Mouse (Mus musculus) frontal cortex, postnatal 36 days (tissue): ENCODE data around the gene Bcl11b.

Experiments used
- DNase-seq, 2 experiments: peaks; one replicate each; pipeline ENCODE4 v3.0.0; 2022; ENCODE audit warnings: low spot score in 2 of 2

The Bcl11b gene

DNA sequence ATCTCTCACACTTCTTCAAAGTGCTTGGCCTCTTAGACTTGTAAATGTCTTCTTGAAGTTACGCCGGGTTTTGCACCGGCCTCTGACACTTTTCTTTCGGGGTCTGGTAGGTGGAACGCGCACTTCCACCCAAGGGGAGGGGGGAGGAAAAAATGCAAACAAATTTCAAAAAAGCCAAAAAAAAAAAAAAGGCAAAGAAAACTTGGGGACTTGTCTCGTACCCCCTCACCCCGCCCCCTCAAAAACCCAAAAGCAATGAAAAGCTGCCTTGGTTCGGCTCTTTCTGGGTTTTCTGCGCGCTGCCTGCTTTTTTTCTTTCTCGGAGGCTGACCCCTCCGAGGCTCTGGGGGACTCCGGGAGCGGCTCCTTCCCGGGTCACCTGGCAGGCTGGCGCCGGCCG lies at the start of gene Bcl11b:
Gene Bcl11b, minus strand, starts transcription at position 120 of the 400 bp plus-strand sequence.
- no peak for DNase-seq

DNA sequence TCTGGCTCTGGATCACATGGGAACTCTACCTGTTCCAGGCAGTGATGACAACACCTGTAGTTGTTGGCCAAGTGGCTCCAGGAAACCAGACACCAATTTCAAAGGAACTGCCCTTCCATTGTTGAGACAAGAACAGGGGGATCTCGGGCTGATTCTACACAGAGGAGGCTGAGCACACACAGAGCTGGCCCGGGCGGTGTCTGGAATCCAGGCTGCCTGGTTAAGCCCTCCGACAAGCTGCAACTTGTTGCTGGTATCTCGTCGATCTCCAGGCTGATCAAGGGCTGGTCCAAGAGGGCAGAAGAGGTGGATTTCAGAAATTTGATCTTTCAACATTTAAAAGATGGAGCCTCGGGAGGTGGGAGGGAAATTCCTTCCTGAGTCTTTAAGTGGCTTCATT lies 47.6 kb upstream of the Bcl11b start:
- DNase-seq, result no peak

DNA sequence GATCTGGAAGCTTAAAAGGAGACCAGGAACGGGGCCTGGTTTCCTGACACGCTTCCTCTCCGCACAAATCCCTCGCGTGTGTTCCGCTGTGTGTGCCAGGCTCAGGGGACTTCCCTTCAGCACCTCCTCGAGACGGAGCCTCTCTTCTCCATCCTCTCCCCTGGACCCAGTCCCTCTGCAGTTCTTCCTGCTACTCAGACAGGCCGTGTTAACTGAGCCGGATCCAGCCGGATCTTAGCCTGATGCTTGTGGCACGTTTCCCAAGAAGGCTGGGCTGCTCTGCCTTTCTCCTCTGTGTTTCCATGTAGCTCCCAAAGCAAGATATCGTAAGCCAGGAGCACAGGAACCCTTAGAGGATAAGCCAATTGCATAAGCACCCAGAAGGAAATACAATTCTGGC lies 46.2 kb upstream of the Bcl11b start:
- peak; percentile 23 to 25 for DNase-seq

- DNase-seq, result no peak
Measured at GRCm38 (mm10) chr12:108042239-108042571, 38.8 kb upstream of the Bcl11b start.

DNA sequence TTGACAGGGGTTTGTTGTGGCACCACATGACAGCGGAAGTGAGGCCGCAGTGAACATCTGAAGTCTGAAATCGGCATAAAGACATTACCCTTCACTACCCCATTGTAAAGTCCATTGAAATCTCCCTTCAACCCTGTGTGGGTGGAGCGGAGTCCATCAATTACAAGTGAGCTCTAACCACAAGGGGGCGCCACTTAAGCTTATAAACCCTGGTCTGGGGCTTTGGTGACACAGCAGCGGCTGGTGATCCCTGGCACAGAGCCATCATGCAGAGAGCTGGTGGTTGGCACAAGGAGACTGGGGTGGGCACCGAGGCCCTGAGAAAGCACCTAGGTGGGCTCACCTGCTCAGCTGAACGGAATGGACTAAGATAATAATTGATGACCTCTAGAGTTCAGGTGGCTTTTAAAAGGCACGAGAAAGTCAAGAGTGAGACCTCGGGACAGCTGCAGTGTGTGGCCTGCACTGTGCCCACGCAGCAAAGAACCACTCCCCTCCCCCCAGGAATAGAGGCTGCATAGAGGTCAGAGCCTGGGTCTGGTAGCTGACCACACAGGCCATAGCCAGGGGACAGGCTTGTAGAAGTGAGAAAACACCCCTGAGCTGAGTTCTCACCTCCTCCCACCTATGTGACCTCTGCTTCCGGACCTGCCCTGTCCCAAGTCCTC lies 38.3 kb upstream of the Bcl11b start:
- DNase-seq, result peak; percentile 49 to 59

DNA sequence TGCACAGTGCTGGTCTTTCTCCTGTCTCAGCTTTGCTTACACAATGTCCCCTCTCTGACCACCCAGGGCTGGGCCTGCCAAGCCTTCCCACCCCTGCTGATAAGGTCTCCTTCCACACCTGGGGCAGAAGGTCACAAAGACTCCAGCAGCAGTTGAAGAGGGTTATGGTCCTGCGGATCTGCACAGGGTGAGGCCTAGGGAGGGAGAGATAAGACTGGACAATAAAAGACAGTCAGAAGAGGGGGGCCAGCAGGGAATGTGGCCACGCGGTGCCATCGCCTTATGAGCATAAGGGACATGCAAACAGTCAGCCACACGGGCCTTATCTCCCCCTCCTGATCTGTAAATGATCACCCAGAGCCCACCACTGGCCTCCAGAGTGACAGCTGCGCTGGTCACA lies 34.0 kb upstream of the Bcl11b start:
- DNase-seq, result no peak

DNA sequence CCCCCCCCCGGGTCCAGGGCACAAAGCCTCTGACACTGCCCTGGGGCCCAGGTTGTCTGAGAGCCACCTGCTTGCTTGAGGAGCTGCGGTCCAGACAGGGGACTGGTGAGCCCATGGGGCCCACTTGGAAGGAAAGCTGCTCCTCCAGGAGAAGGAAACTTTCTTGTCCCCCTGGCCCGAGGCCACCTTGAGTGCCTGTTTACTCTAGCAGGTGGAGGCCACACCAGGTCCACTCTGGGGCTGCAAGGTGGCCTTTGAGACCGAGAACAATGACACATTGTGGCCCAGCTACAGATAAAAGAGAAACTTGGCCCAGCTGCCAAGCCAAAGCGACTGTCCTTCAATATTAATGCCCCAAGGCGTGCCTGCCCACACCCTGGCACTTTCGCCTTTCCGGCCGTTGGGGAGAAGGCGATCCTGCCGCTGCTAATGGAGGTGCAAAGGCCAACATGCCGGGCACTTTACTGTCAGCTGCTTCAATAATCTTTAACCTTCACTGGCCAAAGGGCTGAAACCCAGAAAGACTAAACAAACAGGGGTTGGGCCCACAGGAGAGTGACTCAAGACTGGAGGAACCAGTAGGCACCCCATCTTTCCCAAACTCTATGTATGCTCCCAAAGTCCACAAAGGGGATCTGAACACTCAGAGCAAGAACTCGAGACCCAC lies 32.1 kb upstream of the Bcl11b start:
- no peak for DNase-seq

- no peak for DNase-seq
Measured at GRCm38 (mm10) chr12:108022835-108023615, 19.6 kb upstream of the Bcl11b start.

DNA sequence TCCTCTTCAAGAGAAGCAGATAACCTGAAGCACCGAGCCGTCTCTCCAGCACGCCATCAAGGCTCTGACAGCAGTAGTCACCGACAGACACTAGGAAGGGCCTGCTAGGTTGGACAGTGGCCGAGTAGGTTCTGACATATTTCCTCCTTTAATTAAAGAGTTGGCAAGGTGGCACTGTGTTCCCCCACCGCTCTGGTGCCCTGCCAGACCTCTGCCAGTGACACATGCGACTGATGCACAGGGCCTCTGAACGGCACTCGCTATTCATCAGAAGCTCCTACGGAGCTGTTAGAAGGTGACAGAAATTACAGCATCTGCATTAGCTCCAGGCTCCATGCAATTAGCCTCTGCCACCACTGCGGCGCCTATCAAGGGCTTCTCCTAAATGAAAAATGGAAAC lies 8.6 kb upstream of the Bcl11b start:
- DNase-seq, result no peak

DNA sequence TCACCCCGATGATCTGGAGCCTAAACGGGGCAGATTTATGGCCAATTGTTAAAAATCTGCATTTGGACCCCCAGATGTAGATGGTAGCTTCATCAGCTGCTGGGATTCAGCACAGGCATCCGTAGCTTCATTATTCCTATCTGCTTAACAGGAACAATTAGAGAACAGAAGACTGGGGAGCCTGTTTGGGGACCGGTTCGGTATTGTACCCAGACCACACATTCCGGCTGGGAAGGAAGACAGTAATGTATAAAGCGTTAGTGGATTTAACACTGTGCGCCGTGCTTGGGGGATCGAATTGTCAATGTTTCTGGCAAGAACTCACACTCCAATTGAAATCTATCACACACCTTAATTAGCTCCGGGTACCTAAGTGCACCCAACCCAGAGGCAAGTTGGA lies 6.9 kb upstream of the Bcl11b start:
- peak in 1 of 2 experiments; percentile 6 for DNase-seq

- peak in 1 of 2 experiments; percentile 29 for DNase-seq
Measured at GRCm38 (mm10) chr12:108009156-108009555, 5.8 kb upstream of the Bcl11b start.

DNA sequence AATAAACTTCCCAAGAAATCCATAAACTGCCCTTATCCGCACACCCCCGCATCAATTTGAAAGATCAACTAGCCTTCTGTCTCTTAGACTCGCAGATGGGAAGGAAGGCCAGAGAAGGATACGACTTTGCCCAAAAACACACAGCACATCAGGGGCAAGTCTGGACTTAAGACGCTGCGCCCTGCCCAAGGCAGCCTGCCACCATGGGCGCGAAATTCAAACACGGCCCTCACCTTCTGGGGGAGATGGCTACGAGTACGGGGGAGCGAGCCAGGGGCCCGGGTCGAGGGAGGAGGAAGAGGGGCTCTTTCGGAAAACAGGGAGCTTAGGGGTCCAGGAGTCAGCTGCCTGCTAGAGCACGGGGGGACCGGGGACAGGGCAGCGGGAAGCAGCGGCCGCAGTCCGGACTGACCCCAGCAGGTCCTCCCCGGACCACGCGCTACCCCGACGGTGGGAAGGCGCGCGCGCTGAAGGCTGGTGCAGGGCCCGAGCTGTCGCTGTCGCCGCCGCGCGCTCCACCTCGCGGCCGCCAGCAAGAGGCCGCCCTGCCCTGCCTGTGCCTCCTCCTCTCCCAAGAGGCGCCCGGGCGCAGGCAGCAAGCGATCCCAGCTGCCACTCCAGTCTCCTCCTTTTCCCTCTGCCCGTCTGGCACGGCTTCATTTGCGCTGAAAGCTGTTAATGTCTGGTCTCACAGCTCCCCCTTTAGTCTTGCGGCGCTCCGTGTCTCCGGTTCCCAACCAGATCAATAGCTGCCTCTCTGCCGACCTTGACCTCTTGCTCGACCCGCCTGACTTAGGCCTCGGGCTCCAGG lies 2.6 kb upstream of the Bcl11b start:
- DNase-seq, result peak; percentile 71

DNA sequence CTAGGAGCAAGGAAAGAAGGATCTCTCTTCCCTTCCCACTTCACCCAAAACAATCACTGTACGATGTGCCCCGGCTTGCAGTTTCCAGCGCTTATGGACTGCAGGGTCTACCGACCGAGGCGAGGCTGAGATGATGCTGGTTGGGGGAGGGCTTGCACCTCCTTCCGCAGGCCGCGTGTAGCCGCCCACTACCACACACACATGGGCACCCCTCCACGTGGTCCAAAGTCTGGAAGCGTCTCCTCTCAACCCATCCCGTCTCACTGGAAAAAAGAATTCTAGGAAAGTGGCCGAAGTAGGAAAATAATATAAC lies 2.0 kb upstream of the Bcl11b start:
- DNase-seq, result no peak

GRCm38 (mm10) chr12:108004701-108005487 lies 1.5 kb upstream of the Bcl11b start:
- DNase-seq, result no peak

GRCm38 (mm10) chr12:108003928-108004327 lies 526 bp upstream of the Bcl11b start:
- DNase-seq, result peak; percentile 76 to 84

DNA sequence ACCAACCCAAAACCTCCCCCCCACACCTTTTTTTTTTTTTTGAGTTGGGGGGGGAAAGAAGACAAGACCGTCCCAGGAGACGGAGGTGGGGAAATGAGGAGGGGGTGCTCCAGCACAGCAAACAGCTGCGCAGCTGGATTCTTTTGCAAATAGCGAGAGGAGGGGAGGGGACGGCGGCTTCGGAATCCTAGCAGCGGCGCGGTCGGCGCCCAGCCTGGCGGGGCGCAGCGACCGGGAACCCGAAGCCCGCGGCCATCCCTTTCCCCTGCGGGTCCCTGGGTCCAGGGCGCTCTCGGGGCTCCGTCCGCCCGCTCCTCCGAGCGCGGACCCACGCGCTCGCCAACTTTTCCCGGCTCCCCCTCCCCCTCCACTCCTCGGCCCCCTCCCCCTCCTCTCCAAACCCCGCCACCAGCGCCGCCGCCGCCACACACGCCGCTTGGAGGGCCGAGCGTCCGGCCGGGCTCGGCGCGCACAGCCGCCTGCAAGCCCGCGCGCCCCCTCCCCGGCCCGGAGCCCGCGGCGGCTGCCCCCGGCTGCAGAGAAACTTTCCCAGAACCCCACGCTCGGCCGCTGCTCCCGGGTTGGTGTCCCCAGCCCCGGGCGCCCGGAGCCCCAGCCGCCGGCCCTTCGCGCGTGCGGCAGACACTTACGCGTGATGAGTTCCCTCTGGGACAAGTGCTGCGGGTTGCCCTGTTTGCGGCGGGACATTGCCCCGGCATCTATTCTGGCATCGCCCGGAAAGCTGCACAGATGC lies 789 bp downstream of the Bcl11b start:
- no peak for DNase-seq

DNA sequence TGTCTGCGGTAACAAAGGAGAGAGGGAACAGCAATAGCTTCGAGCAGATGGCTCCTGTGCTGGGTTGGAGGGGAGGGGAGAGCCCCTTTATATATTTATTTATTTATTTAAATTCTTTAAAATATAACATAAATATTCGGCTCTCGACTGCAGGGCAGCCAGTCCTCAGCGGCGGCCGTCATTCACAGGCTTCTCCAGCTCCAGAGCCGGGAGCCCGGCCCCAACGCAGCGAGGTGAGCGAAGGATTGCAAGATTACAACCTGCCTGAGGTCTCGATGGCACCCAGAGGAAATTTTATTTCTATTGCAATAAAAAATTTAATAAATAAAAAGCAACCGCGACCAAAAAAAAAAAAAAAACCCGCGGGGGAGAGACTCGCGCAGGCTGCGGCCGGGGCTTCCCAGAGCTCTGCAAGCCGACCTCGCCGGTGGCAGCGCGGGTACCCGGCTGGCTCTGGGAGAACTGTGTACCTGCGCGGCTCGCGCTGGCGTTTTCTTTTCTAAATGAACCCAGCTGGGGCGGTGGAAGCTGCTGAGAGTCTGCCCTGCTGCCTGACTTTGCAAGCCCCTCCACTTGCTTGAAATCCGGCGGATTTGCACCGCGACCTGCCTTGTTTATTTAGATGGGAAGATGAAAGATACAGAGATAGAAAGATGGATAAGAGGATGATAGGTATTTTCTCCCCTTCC lies 1.6 kb downstream of the Bcl11b start:
- no peak for DNase-seq

DNA sequence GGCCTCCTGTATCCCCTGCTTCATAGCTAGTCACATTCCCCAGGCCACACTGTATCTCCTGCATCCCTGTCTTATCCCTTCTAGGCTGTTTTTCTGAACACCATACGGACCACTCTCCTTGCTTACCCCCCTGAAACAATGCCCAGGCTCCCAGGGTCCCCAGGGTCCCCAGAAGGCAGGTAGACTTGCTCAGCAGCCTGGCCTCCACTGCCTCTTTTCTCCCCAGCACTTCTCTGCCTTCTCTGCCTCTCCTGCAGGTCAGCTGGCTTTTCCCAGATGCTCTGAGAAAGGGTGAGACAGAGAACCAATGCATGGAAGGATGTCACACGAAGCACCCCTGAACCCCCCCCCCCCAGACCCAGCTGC lies 2.7 kb downstream of the Bcl11b start:
- no peak for DNase-seq

DNA sequence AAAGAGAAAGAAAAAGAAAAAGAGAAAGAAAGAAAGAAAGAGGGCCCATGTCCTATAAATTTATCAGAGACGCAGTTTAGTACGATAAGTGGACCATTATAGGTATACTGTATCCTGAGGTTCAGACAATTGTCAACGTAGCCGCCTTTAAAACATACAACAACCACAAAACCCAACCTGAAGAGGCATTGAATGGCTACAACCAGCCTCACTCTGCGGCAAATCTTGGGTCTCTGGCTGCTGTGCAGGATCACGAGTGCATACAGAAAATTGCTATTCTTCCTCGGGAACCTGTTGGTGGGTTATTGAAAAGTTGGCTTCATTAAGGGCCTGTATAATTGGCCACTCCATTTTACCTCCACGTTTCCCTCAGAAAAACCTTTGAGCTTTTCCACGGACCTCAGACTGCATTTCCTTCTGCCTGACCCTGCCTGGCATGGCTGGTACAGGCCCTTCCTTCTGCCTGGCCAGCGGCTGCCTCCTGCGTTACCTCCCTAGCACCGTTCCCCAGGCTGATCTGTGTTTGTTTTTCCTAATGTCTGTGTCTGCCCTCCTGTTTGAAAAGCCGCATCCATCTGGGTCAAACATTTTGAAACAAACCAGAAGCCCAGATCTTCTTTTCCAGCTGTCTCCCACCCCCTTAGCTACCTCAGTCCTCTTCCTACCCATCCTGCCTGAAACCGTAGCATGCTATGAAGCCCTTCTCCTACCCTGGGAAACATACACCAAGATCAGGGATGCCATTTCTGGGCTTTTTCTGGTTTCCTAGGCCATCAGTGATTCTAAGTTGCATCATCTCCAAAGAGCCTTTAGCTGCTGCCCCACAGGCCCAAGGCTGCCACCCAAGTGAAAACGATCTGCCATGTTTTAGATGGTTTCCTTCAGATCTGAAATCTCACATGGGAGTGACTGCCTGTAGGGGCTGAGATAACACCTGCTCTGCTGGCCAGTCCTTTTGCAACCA lies 3.4 kb downstream of the Bcl11b start:
- no peak for DNase-seq
